Mouse (Mus musculus) kidney, embryonic 15.5 days (tissue): ENCODE measurements at regions not wholly inside any gene's neighbourhood (a gene's known extent, or its start where the extent isn't known, plus 50 kb on each side); places are given as distances from the start of the nearest gene placed in this dataset.
"Not testable (repeated sequence)": the region's sequence is repeated elsewhere in the genome, so short reads cannot be mapped to it uniquely, and the experiment has no call there.

Experiments used
- ATAC-seq: fragments of 200-750 bp; cut with Nextera tagmentation; replicated peaks from 2 replicates; pipeline ENCODE4 v1.8.0; 2017; ENCODE audit warnings: moderate TSS enrichment; ENCODE audit not compliant: low FRiP score
- H3K27ac ChIP-seq: fragments of 300-500 bp; sonication (generic); 2 replicates; pipeline ENCODE4 v1.5.1; 2015; ENCODE audit warnings: mild to moderate bottlenecking, inconsistent platforms
- H3K27me3 ChIP-seq: fragments of 300-500 bp; sonication (generic); 2 replicates; pipeline ENCODE4 v1.6.1; 2015; ENCODE audit warnings: inconsistent platforms
- H3K36me3 ChIP-seq: fragments of 300-500 bp; sonication (generic); 2 replicates; pipeline ENCODE4 v1.6.1; 2015; ENCODE audit warnings: inconsistent platforms
- H3K4me1 ChIP-seq: fragments of 300-500 bp; sonication (generic); 2 replicates; pipeline ENCODE4 v1.6.1; 2015; ENCODE audit warnings: inconsistent platforms
- H3K4me2 ChIP-seq: fragments of 300-500 bp; sonication (generic); 2 replicates; pipeline ENCODE4 v1.6.1; 2015; ENCODE audit warnings: moderate library complexity, mild to moderate bottlenecking, inconsistent platforms
- H3K4me3 ChIP-seq: fragments of 300-500 bp; sonication (generic); replicated peaks from 2 replicates; pipeline ENCODE4 v1.5.1; 2015; ENCODE audit warnings: mild to moderate bottlenecking, inconsistent platforms
- H3K9ac ChIP-seq: fragments of 300-500 bp; sonication (generic); 2 replicates; pipeline ENCODE4 v1.6.1; 2015; ENCODE audit warnings: mild to moderate bottlenecking, inconsistent platforms
- H3K9me3 ChIP-seq: fragments of 300-500 bp; sonication (generic); replicated peaks from 2 replicates; pipeline ENCODE4 v1.6.1; 2016; ENCODE audit warnings: inconsistent platforms
- WGBS: fragments of 180-500 bp; shearing (Covaris S2); methylation state at CpG from one replicate; pipeline ENCODE4 v1.1.7; 2015; ENCODE audit warnings: mixed read lengths; 5-methylcytosine and 5-hydroxymethylcytosine counted together

DNA sequence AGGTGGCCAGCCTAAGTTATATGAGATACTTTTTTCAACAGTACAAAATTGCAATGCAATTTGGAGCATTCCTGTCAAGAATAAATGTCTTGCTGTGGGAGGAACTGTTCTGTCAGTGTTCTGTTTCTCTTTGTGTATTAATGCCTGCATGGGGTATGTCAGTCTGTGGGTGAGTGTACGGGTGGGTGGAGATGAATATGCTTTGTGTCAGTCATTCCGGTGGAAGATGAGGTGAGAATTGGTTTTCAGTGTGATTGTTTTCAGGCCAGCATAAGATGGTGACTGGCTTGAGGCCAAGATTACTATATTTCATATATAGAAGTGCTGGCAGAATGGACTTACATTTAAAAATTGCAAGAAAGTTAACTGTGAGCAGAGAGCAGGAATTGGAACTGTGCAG, 184.0 kb downstream of the Frk start:
- no peak overlapping the region for H3K27ac ChIP-seq
- no peak for ATAC-seq
- no peaks in the 10 kb centered on the region for H3K36me3 ChIP-seq
- H3K4me1 ChIP-seq, result no peaks in the 10 kb centered on the region
- H3K9ac ChIP-seq, result no peak overlapping the region
- no peaks in the 10 kb centered on the region for H3K27me3 ChIP-seq
- no peaks in the 10 kb centered on the region for H3K9me3 ChIP-seq
- H3K4me2 ChIP-seq, result no peak overlapping the region
- H3K4me3 ChIP-seq, result no peak overlapping the region
- 73% methylated on average over 2 of the region's 2 CpGs for WGBS

GRCm38 (mm10) chr10:34667735-34668439, 184.7 kb downstream of the Frk start:
- H3K9ac ChIP-seq, result no peak overlapping the region
- no peak overlapping the region for H3K27ac ChIP-seq
- H3K4me2 ChIP-seq, result no peak overlapping the region

GRCm38 (mm10) chr10:34671791-34672190, 188.6 kb downstream of the Frk start:
- H3K4me1 ChIP-seq, result no peaks in the 10 kb centered on the region
- no peak overlapping the region for H3K4me3 ChIP-seq
- no peak overlapping the region for H3K9ac ChIP-seq
- no peak overlapping the region for H3K27ac ChIP-seq
- no peak overlapping the region for H3K4me2 ChIP-seq
- no peaks in the 10 kb centered on the region for H3K9me3 ChIP-seq
- H3K27me3 ChIP-seq, result no peaks in the 10 kb centered on the region
- no peak for ATAC-seq
- WGBS, result 86% methylated on average over 2 of the region's 2 CpGs
- H3K36me3 ChIP-seq, result no peaks in the 10 kb centered on the region

More at GRCm38 (mm10) chr10:34667735-34668439, 184.7 kb downstream of the Frk start:
- no peaks in the 10 kb centered on the region for H3K9me3 ChIP-seq
- no peaks in the 10 kb centered on the region for H3K27me3 ChIP-seq
- 51% methylated on average over 5 of the region's 5 CpGs for WGBS
- H3K4me1 ChIP-seq, result no peaks in the 10 kb centered on the region
- H3K4me3 ChIP-seq, result no peak overlapping the region
- no peak for ATAC-seq
- H3K36me3 ChIP-seq, result no peaks in the 10 kb centered on the region

DNA sequence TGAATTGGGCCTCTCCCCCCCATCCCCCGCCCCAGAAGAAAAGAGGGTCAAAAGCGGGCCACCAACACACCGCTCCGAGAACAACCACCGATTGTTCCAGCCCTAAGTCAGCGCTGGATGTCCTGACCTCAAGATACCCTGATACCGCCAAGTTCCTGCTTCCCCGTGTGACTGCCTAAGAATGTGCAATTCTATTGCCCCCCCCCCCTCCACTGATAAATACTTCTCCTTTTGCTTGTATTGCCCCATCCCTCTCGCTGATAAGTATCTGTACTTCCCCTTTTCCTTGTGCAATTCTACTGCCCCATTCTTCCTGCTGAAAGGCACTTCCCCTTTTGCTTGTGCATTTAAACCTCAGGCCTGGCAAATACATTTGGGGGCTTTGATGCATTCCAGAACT, 216.2 kb downstream of the Frk start:
- ATAC-seq, H3K27me3 ChIP-seq, H3K4me3 ChIP-seq, H3K4me2 ChIP-seq, H3K27ac ChIP-seq, H3K9me3 ChIP-seq, H3K36me3 ChIP-seq, H3K9ac ChIP-seq, H3K4me1 ChIP-seq: not testable (repeated sequence)
- WGBS, result 80% methylated on average over 9 of the region's 9 CpGs

GRCm38 (mm10) chr10:34701956-34702355, 218.8 kb downstream of the Frk start:
- Histone ChIP-seq H3K9me3 (no peaks in the 10 kb centered on the region), H3K9ac (no peak overlapping the region), H3K4me1 (no peaks in the 10 kb centered on the region), H3K4me2 (no peak overlapping the region), H3K27ac (no peak overlapping the region), H3K27me3 (no peaks in the 10 kb centered on the region), H3K4me3 (no peak overlapping the region), H3K36me3 (no peaks in the 10 kb centered on the region)
- no peak for ATAC-seq
- 77% methylated on average over 1 of the region's 1 CpGs for WGBS

DNA sequence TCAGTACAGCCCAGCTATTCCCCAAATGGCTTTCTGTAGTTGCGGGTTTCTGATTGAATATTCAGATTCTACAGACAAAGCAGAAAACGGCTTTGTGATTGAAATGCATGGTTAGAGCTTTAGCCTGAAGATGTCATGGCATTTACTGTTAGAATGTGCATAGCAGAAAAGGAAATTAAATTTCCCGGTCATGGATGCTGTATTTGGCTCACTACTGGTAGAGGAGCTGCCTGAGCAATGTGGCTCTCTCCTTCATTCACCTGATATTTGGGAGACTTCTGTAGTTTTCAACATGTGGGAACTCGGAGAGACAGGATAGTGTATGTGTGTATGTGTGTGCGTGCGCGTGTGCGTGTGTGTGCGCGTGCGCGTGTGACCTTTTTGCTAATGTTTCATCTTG, 222.2 kb downstream of the Frk start:
- no peak overlapping the region for H3K4me3 ChIP-seq
- no peaks in the 10 kb centered on the region for H3K27me3 ChIP-seq
- no peak for ATAC-seq
- no peak overlapping the region for H3K27ac ChIP-seq
- H3K9me3 ChIP-seq, result no peaks in the 10 kb centered on the region
- H3K9ac ChIP-seq, result no peak overlapping the region
- H3K4me1 ChIP-seq, result no peaks in the 10 kb centered on the region
- 93% methylated on average over 12 of the region's 12 CpGs for WGBS
- H3K4me2 ChIP-seq, result no peak overlapping the region
- H3K36me3 ChIP-seq, result no peaks in the 10 kb centered on the region

DNA sequence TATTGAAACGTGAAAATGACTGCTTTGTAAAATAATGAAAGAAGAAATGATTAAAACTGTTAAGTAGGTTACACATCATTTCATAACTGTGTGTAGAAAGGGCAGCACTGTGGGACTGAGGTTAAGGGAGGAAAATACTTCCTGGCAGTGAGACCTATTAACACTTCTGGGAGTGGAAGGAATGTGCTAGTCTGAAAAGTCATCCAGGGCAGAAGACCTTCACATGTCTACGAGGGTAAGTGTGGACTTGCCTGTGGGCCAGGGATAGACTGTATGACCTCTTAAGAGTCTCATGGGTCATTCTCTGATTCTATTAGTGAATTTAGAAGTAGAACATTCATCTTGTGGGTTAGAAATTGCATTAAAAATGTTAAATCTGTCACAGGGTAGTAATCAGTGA, 248.1 kb downstream of the Frk start:
- H3K27ac ChIP-seq, result no peak overlapping the region
- no peaks in the 10 kb centered on the region for H3K27me3 ChIP-seq
- H3K4me1 ChIP-seq, result no peaks in the 10 kb centered on the region
- no peak overlapping the region for H3K4me2 ChIP-seq
- 57% methylated on average over 2 of the region's 2 CpGs for WGBS
- ATAC-seq, result no peak
- no peaks in the 10 kb centered on the region for H3K36me3 ChIP-seq
- no peak overlapping the region for H3K4me3 ChIP-seq
- H3K9me3 ChIP-seq, result no peaks in the 10 kb centered on the region
- H3K9ac ChIP-seq, result no peak overlapping the region

GRCm38 (mm10) chr10:34762426-34762825, 279.2 kb downstream of the Frk start:
- Histone ChIP-seq H3K27ac (no peak overlapping the region), H3K36me3 (no peaks in the 10 kb centered on the region), H3K9ac (no peak overlapping the region), H3K4me2 (no peak overlapping the region), H3K27me3 (no peaks in the 10 kb centered on the region), H3K4me3 (no peak overlapping the region), H3K9me3 (no peaks in the 10 kb centered on the region), H3K4me1 (no peaks in the 10 kb centered on the region)
- no peak for ATAC-seq

DNA sequence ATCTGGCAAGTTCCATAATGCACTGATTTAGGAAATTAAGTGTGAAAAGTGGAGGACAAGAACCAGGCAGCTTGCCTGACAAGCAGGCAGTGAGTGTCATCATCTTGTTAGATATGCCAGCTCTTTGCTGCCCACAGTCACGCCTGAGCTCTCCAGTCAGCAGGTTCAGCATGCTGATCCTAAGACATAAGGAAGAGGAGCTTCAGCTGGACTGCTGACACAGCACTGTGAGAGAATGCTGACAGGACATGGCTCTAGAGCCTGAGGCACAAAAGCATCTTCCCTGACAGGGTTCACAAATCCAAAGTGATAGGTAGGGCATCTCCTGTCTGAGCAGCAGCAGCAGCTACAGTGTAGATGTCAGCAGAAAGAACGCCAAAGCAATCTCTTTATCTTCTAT, 308.9 kb downstream of the Frk start:
- no peak overlapping the region for H3K9ac ChIP-seq
- no peak overlapping the region for H3K4me3 ChIP-seq
- H3K27ac ChIP-seq, result no peak overlapping the region
- H3K27me3 ChIP-seq, result no peaks in the 10 kb centered on the region
- no peak overlapping the region for H3K4me2 ChIP-seq
- 57% methylated on average over 2 of the region's 2 CpGs for WGBS
- ATAC-seq, result no peak; the same call in 1 of the 2 replicates
- H3K36me3 ChIP-seq, result no peaks in the 10 kb centered on the region
- H3K9me3 ChIP-seq, result no peaks in the 10 kb centered on the region
- no peaks in the 10 kb centered on the region for H3K4me1 ChIP-seq

- no peak for ATAC-seq
- Histone ChIP-seq H3K9ac (no peak overlapping the region), H3K4me3 (no peak overlapping the region), H3K27me3 (no peaks in the 10 kb centered on the region), H3K36me3 (no peaks in the 10 kb centered on the region), H3K4me2 (no peak overlapping the region), H3K27ac (no peak overlapping the region), H3K4me1 (no peaks in the 10 kb centered on the region), H3K9me3 (no peaks in the 10 kb centered on the region)
- WGBS, result 88% methylated on average over 3 of the region's 3 CpGs
Observed at GRCm38 (mm10) chr10:34811131-34811530, 327.9 kb downstream of the Frk start.

GRCm38 (mm10) chr10:34824121-34824520, 340.9 kb downstream of the Frk start:
- Histone ChIP-seq H3K9me3 (no peaks in the 10 kb centered on the region), H3K9ac (no peak overlapping the region), H3K36me3 (no peaks in the 10 kb centered on the region), H3K4me3 (no peak overlapping the region), H3K27me3 (no peaks in the 10 kb centered on the region), H3K4me2 (no peak overlapping the region), H3K4me1 (no peaks in the 10 kb centered on the region), H3K27ac (no peak overlapping the region)
- ATAC-seq, result no peak

DNA sequence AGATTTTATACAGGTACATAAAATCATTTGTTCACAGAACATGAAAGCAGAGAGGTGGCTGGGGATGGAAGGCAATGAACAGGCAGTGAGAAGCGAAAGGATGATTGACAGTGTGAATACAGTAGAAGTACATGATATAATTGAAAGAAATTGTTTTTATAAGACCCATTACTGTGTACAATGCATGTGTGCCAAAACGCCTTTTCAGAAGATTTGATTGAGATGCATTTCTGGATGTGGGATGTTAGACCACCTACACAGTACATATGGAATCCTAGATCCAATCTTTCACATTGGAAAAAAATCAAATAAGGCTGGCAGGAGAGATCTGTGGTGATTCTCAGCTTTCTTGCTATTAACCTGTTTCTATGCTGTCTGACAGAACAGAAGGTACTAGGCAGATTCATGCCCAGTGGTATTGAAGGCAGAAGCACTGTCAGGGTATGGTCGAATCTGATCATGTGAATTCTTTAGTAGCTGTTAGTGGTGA, 358.9 kb downstream of the Frk start:
- Histone ChIP-seq H3K9me3 (no peaks in the 10 kb centered on the region), H3K27ac (no peak overlapping the region), H3K27me3 (no peaks in the 10 kb centered on the region), H3K4me3 (no peak overlapping the region), H3K36me3 (no peaks in the 10 kb centered on the region), H3K4me2 (no peak overlapping the region), H3K9ac (no peak overlapping the region), H3K4me1 (no peaks in the 10 kb centered on the region)
- no peak for ATAC-seq
- 93% methylated on average over 3 of the region's 3 CpGs for WGBS

DNA sequence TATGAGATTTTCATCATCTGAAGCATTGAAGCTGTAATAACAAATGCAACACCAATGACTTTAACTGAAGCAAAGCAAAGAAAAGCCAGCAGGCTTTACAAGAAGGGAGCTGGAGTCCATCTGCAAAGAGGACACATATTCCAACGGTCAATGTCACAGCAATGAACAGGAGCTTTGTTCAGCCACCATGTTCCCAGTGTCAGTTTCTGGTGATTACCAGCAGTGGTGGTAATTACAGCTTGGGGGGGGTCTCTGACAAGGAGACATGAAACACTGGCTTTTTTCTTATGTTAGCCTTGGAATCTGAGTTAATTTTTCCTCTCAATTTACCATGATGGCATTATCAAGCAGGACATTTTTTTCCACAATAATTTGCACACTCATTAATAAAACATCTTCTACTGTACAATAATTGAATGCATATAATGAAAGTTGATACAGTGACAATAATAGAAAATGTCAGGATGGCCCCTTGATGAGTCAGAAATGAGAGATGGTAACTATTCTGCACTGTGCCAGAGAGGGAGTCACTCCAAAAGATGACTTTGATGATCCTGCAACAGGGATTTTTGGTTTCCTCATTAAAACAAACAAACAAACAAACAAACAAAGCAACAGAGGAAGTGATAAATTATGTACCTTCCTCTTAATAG, 373.4 kb downstream of the Frk start:
- H3K27me3 ChIP-seq, result no peaks in the 10 kb centered on the region
- no peak overlapping the region for H3K4me3 ChIP-seq
- H3K9me3 ChIP-seq, result no peaks in the 10 kb centered on the region
- WGBS, result 73% methylated on average over 1 of the region's 1 CpGs
- ATAC-seq, result no peak
- H3K4me2 ChIP-seq, result no peak overlapping the region
- no peaks in the 10 kb centered on the region for H3K36me3 ChIP-seq
- no peak overlapping the region for H3K9ac ChIP-seq
- no peaks in the 10 kb centered on the region for H3K4me1 ChIP-seq
- no peak overlapping the region for H3K27ac ChIP-seq
